Mouse (Mus musculus) heart, embryonic 16.5 days (tissue): ENCODE measurements around the gene Paqr5. TPM values are rescaled to one million over a fixed set of nuclear protein-coding genes. Genes with fewer than 3 reads are reported as not detected.

Experiments
- ATAC-seq: fragments of 200-750 bp; cut with Nextera tagmentation; replicated peaks from 2 replicates; pipeline ENCODE4 v1.8.0; 2017; ENCODE audit warnings: moderate number of reproducible peaks; ENCODE audit not compliant: insufficient read depth, low FRiP score; ENCODE audit errors: extremely low read depth
- H3K27ac ChIP-seq: fragments of 300-500 bp; sonication (generic); 2 replicates; pipeline ENCODE4 v1.5.1; 2014; ENCODE audit warnings: mild to moderate bottlenecking, low read length, control low read depth, moderate library complexity
- H3K27me3 ChIP-seq: fragments of 300-500 bp; sonication (generic); 2 replicates; pipeline ENCODE4 v1.6.1; 2014; ENCODE audit warnings: low read length, mixed read lengths; ENCODE audit not compliant: control insufficient read depth, insufficient read depth
- H3K36me3 ChIP-seq: fragments of 300-500 bp; sonication (generic); 2 replicates; pipeline ENCODE4 v1.6.1; 2014; ENCODE audit not compliant: control insufficient read depth, insufficient read depth
- H3K4me1 ChIP-seq: fragments of 300-500 bp; sonication (generic); 2 replicates; pipeline ENCODE4 v1.6.1; 2014; ENCODE audit warnings: low read length, mixed read lengths; ENCODE audit not compliant: control insufficient read depth, insufficient read depth
- H3K4me2 ChIP-seq: fragments of 300-500 bp; sonication (generic); 2 replicates; pipeline ENCODE4 v1.6.1; 2014; ENCODE audit warnings: low read depth, mild to moderate bottlenecking, control low read depth, low read length
- H3K4me3 ChIP-seq: fragments of 300-500 bp; sonication (generic); 2 replicates; pipeline ENCODE4 v1.5.1; 2014; ENCODE audit warnings: mild to moderate bottlenecking, control low read depth, low read length
- H3K9ac ChIP-seq: fragments of 300-500 bp; sonication (generic); 2 replicates; pipeline ENCODE4 v1.6.1; 2014; ENCODE audit warnings: low read length, control low read depth
- H3K9me3 ChIP-seq: fragments of 300-500 bp; sonication (generic); replicated peaks from 2 replicates; pipeline ENCODE4 v1.6.1; 2016; ENCODE audit warnings: low read length; ENCODE audit not compliant: control insufficient read depth
- WGBS: fragments of 180-500 bp; shearing (Covaris S2); extraction: QIAGEN DNeasy Blood & Tissue Kit; methylation state at CpG from one replicate; pipeline ENCODE4 v1.1.7; 2014; 5-methylcytosine and 5-hydroxymethylcytosine counted together
- polyA plus RNA-seq: library from polyadenylated mRNA; unstranded; fragments of >200 nt; fragmentation: Nextera tagmentation; extraction: Ambion mirVana; gene quantifications from 2 replicates; pipeline ENCODE4 v1.2.1, GENCODE M21; 2015

The Paqr5 gene
- polyA plus RNA-seq, 1 experiment from 2014 or later: 1.3 TPM

DNA sequence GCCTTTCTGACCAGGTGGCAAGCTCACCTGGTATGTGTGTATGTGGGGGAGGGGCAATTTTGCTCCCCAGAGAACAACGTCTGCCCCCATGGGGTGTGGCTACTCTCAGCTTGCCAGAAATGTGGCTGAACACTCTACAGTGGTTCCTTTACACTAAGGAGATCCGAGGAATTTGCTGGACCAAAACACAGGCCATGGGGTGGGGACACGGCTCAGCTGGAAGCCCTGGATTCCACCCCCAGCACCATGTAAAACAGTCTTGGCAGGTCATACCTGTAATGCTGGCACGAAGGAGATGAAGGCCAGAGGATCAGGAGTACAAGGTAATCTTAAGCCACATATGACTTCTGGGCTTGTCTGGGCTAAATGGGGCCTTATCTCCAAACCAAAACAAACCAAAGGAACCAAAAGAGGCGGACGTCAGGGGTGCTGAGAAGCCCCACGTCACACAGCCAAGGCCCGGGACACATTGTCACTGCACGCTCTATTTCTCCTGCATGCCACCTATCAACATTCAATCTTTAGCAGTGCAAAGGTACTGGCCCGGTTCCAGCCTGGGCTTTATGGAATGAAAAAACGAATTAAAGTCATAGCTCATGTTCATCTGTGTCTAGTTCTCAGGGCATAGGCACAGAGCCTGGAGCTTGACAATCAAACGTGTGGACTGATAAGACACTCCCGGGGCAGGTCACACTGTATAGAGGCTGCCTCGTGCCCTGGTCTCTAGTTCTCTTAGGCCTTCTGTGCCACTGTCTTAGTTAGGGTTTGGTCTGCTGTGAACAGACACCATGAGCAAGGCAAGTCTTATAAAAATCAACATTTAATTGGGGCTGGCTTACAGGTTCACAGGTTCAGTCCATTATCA, 8.2 kb downstream of the Paqr5 start:
- ATAC-seq: no peak
- no peaks in the 10 kb centered on the region for H3K36me3 ChIP-seq
- no peaks in the 10 kb centered on the region for H3K27me3 ChIP-seq
- no peaks in the 10 kb centered on the region for H3K4me1 ChIP-seq
- H3K4me2 ChIP-seq: no peak overlapping the region
- 40% methylated on average over 14 of the region's 14 CpGs for WGBS
- H3K27ac ChIP-seq: no peak overlapping the region
- H3K4me3 ChIP-seq: no peak overlapping the region
- H3K9me3 ChIP-seq: no peaks in the 10 kb centered on the region
- H3K9ac ChIP-seq: no peak overlapping the region

DNA sequence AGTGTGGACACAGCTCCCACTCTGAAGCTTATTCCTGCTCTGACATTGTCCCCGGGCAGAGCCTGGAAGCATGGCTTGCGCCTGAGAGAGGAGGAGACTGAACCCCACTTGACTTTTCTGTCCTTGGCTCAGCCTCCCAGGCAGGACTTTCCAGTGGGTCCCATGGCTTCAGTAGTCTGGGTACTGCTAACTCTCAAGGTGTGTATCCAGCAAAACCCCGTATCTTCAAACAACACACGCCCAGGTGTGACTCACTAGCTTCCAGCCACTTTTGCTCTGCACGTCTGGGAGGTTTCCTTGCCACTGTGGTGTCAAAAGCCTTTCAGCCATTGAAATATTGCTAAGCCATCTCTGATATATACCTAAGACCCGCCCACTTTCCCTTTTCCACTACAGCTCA, 9.3 kb downstream of the Paqr5 start:
- no peak for ATAC-seq
- no peak overlapping the region for H3K4me2 ChIP-seq
- no peaks in the 10 kb centered on the region for H3K9me3 ChIP-seq
- H3K4me1 ChIP-seq: no peaks in the 10 kb centered on the region
- 67% methylated on average over 6 of the region's 6 CpGs for WGBS
- H3K27ac ChIP-seq: no peak overlapping the region
- H3K9ac ChIP-seq: no peak overlapping the region
- no peaks in the 10 kb centered on the region for H3K36me3 ChIP-seq
- H3K4me3 ChIP-seq: no peak overlapping the region
- no peaks in the 10 kb centered on the region for H3K27me3 ChIP-seq

DNA sequence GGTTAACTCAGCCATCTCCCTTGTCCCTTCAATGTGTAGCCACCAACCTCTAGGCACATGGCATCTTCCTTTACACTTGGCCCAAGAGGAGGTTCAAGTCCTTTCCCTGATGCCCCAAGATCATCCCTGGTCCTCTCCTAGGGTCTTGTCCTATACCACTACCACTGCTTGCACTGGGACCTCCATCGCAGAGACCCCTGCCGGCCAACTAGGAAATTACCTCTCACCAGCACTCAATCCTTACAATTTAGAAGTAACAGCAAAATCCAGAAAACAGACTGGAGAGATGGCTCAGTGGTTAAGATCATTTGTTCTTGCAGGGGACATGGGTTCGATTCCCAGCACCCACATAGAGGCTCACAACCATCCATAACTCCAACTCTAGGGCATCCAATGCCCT, 11.2 kb downstream of the Paqr5 start:
- Histone ChIP-seq H3K27me3 (no peaks in the 10 kb centered on the region), H3K4me1 (no peaks in the 10 kb centered on the region), H3K4me2 (no peak overlapping the region), H3K36me3 (no peaks in the 10 kb centered on the region), H3K9ac (no peak overlapping the region), H3K4me3 (no peak overlapping the region), H3K27ac (no peak overlapping the region), H3K9me3 (no peaks in the 10 kb centered on the region)
- WGBS: 52% methylated on average over 3 of the region's 3 CpGs
- ATAC-seq: no peak

DNA sequence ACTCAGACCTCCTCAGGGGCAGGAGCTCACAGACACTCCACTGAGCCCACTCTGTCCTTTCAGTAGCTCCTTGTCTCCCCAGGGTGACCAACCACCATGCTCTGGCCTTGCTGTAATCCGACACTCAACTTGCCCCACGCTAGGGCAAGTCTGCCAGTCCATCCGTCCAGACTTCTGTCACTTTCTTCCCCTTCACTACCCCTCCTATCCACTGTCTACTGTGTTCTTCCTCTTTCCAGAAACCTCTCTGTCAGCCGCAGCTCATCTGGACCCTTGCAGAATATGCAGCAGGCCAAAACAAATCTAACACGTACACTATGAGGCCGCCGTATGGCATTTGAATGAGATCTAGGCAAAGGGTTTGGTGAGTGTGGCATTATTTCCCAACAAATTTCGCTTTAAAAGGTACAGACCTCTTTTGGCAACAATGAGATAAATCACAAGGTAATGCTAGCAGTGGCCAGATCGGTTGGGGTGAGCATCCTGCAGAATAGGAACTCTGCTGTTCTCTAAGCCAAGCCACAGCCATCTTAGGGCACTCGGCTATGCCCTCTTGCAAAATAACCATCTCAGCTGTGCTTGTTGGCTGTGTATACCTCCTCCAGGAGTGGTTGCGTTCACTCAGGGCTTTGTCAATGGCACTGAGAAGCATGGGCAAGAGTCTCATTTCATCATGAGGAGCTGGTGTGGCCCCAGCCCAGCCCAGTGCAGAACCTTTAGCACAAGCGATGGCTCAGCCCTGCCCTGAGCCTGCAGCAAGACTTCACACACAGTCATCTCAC, 13.1 kb downstream of the Paqr5 start:
- H3K9me3 ChIP-seq: no peaks in the 10 kb centered on the region
- no peak for ATAC-seq
- no peaks in the 10 kb centered on the region for H3K27me3 ChIP-seq
- H3K4me3 ChIP-seq: no peak overlapping the region
- no peaks in the 10 kb centered on the region for H3K4me1 ChIP-seq
- 64% methylated on average over 12 of the region's 12 CpGs for WGBS
- H3K9ac ChIP-seq: no peak overlapping the region
- H3K27ac ChIP-seq: no peak overlapping the region
- H3K4me2 ChIP-seq: no peak overlapping the region
- H3K36me3 ChIP-seq: no peaks in the 10 kb centered on the region

DNA sequence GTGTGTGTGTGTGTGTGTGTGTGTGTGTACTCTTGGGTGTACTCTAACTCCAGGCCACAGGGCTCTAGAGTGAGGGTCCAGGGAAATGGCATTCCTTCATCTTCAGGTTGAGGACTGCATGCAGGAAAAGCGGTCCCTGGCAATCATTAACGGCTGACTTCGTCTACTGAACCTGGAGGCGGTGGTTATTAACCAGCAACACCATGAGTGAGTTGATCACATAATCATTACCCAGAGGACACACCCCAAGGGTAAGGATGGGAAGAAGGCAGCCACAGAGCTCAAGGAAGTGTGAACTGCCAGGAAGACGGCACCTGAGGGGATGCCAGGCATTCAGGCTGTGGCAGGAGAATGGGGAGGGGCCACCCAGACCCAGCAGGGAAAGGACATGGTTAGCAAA, 18.3 kb downstream of the Paqr5 start:
- no peak for ATAC-seq
- Histone ChIP-seq H3K27me3 (no peaks in the 10 kb centered on the region), H3K27ac (no peak overlapping the region), H3K4me3 (no peak overlapping the region), H3K4me2 (no peak overlapping the region), H3K4me1 (no peaks in the 10 kb centered on the region), H3K9ac (no peak overlapping the region), H3K9me3 (no peaks in the 10 kb centered on the region), H3K36me3 (no peaks in the 10 kb centered on the region)
- WGBS: 83% methylated on average over 5 of the region's 5 CpGs

DNA sequence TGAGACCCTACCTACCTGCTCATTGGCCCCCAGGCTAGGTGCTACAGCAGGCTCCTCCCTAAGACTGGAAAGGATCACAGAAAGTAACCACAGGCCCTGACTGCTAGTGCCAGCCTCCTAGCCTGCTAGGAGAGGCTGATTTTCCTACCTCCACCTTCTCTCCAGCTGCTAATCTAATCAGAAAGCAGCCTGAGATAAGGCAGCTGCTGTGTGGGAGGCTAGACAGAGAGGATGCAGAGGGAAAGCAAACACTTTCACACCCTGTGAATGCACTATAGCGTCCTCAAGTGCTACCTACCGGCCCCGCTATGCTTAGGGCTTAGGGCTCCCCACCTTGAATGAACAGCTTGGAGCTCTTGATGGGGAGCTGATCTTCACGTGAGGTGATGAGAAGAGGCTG, 19.6 kb downstream of the Paqr5 start:
- Histone ChIP-seq H3K4me2 (no peak overlapping the region), H3K4me3 (no peak overlapping the region), H3K27me3 (no peaks in the 10 kb centered on the region), H3K9ac (no peak overlapping the region), H3K36me3 (no peaks in the 10 kb centered on the region), H3K4me1 (no peaks in the 10 kb centered on the region), H3K9me3 (no peaks in the 10 kb centered on the region), H3K27ac (no peak overlapping the region)
- WGBS: 25% methylated on average over 4 of the region's 4 CpGs
- no peak for ATAC-seq

DNA sequence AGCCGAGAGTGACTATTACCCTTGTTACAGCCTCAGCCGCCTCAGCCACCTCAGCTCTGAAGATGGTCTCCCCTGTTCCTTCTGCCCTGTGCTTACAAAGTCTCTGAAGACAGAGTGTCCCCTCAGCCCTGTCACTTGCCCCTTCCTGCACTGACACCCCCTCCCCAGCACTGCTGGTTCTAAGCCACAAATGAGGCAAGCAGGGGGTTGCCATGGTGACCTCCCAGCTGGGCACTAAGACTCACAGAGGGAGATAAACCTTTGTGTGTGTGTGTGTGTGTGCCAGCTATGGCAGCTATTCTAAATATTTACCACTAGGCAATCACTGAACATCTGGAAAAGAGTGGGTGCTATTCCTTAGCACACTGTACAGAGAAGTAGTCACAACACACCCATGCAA, 23.0 kb downstream of the Paqr5 start:
- Histone ChIP-seq H3K4me2 (no peak overlapping the region), H3K9me3 (no peaks in the 10 kb centered on the region), H3K27ac (no peak overlapping the region), H3K9ac (no peak overlapping the region), H3K27me3 (no peaks in the 10 kb centered on the region), H3K36me3 (no peaks in the 10 kb centered on the region), H3K4me3 (no peak overlapping the region), H3K4me1 (no peaks in the 10 kb centered on the region)
- 71% methylated on average over 2 of the region's 2 CpGs for WGBS
- no peak for ATAC-seq

DNA sequence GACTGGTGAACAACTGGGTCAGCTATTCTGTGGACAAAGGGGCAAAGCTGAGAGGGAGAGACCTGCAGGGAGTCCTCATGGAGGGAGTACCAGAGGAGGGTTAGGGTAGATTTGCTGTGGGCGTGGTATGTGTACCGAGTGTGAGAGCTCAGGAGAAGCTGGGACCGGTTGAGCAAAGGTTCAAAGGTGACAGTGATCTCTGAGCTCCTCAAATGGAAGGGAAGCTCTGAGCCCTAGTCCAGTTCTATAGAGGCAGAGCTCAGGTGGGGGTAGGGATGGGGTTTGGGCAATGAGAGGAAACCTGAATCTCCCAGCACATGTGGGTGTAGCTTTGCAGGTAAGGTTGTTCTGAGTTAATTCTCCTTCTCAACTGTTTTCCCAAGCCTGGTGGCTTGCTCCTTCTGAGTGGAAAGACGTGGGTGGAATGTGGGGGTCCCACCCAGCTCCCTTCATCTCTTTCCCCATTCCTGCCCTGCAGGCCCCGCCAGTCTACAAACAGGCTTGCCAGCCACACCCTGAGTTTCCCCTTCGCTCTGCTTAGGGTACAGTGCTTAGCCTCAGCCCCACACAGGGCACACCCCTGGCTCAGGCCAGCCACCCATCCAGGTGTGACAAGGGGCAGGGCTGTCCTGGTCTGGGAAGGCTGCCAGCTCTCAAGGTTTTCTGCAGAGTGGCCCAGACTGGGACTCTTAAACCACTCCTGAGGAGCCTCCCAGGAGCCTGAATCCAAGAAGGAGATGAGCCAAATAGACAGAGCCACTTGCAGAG, 26.8 kb downstream of the Paqr5 start:
- H3K27ac ChIP-seq: no peak overlapping the region
- H3K36me3 ChIP-seq: no peaks in the 10 kb centered on the region
- H3K9me3 ChIP-seq: no peaks in the 10 kb centered on the region
- H3K4me3 ChIP-seq: no peak overlapping the region
- H3K4me2 ChIP-seq: no peak overlapping the region
- 81% methylated on average over 6 of the region's 6 CpGs for WGBS
- no peaks in the 10 kb centered on the region; the same call in 1 of the 2 replicates for H3K4me1 ChIP-seq
- H3K27me3 ChIP-seq: no peaks in the 10 kb centered on the region
- no peak overlapping the region for H3K9ac ChIP-seq
- no peak for ATAC-seq
